In genomic region chr6:39776275-39776674, GRCm38 (mm10) we compare ENCODE assay signal across 21 mouse cellular contexts.
"Had no signal": no experiment of that assay in that cellular context is flagged by ENCODE, and none has a peak within 500 bp of the region (broad histone marks: within the 10 kb centered on the region; RNA-seq: fewer than 3 reads in every experiment).

No protein-coding gene starts in this region.

- ATAC-seq: lung, postnatal 0 days; midbrain, embryonic 13.5 days; midbrain, embryonic 16.5 days had no signal

- H3K27ac ChIP-seq: liver, embryonic 13.5 days; lung, embryonic 15.5 days; macrophage; midbrain, embryonic 13.5 days; neural tube, embryonic 12.5 days had no signal

- H3K36me3 ChIP-seq: liver, embryonic 13.5 days; lung, embryonic 15.5 days; midbrain, embryonic 13.5 days; neural tube, embryonic 12.5 days had no signal

- H3K27me3 ChIP-seq: liver, embryonic 13.5 days; lung, embryonic 15.5 days; midbrain, embryonic 13.5 days; neural tube, embryonic 12.5 days had no signal

- H3K9me3 ChIP-seq: liver, embryonic 13.5 days; lung, embryonic 15.5 days; megakaryocyte, embryonic 14.5 days; midbrain, embryonic 13.5 days; neural tube, embryonic 12.5 days had no signal

- H3K4me3 ChIP-seq: liver, embryonic 13.5 days; lung, embryonic 15.5 days; megakaryocyte, embryonic 14.5 days; midbrain, embryonic 13.5 days; myocyte; neural tube, embryonic 12.5 days had no signal

- H3K9ac ChIP-seq: liver, embryonic 13.5 days; lung, embryonic 15.5 days; midbrain, embryonic 13.5 days; neural tube, embryonic 12.5 days had no signal

- DNase-seq: liver, embryonic 13.5 days; lung, adult 2 months; lung, postnatal 14 days; lung, postnatal 36 days; retina, postnatal 1 day; right cerebral cortex, adult 18-20 months; right cerebral cortex, postnatal 25 days; right cerebral cortex, postnatal 4 days; spleen, adult 18-20 months; thymus, adult 18-20 months; thymus, postnatal 14 days; thymus, postnatal 36 days had no signal

- H3K4me1 ChIP-seq: liver, embryonic 13.5 days had no signal

- H3K4me2 ChIP-seq: liver, embryonic 13.5 days; lung, embryonic 15.5 days; midbrain, embryonic 11.5 days; midbrain, embryonic 13.5 days; neural tube, embryonic 12.5 days had no signal
